Mouse (Mus musculus): Measurements from ENCODE around the gene Gatad2a. TPM values are rescaled to one million over a fixed set of nuclear protein-coding genes. Genes with fewer than 3 reads are reported as not detected.

The Gatad2a gene
- polyA plus RNA-seq, 1 experiment from 2014 or later = 57.3 TPM

DNA sequence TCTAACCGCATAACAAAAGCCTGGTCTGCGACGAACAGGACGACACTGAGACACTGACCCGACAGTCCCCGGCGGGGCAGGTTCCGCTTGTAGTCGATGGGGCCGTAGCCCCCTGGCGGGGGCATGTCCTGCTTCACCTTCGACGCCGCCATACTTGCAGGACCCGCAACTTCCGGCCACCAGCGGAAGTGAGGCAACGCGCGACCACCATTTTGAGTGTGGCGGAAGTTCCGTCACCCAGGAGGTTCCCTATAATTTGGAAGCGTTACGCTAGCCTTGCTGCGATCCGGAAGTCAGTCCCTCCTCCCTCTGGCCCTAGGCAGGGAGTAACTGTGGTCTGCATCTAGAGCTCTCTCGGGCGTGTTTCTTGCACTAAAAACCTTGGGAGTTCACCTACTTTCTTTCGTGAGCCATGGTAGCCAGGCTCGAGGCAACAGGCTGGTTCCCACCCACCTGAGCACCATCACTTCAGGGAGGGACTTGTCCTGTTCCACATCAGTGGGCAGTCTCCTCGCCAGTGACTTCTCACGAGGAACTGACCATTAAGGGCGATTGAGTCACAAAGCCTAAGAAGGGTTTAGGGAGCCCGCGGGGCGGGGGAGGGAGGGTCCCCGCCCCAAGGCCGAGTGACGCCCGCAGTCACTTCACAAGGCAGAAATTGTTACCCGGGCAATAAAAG lies 94.6 kb downstream of the Gatad2a start:
- peaks cover 48% of the 10 kb centered on the region for H3K4me1 ChIP-seq
- peak overlapping the region; percentile 96 for H3K27ac ChIP-seq (replicated peaks)
- WGBS = 2% methylated on average over 41 of the region's 41 CpGs
- H3K36me3 ChIP-seq (replicated peaks) = peaks cover 32% of the 10 kb centered on the region
- H3K9me3 ChIP-seq = no peaks in the 10 kb centered on the region
- H3K27me3 ChIP-seq (replicated peaks; ENCODE audit: low read depth, poor library complexity, severe bottlenecking) = no peaks in the 10 kb centered on the region
- peak overlapping the region; percentile 72 for H3K4me3 ChIP-seq
- DNase-seq (ENCODE audit: low spot score) = peak; percentile 98

DNA sequence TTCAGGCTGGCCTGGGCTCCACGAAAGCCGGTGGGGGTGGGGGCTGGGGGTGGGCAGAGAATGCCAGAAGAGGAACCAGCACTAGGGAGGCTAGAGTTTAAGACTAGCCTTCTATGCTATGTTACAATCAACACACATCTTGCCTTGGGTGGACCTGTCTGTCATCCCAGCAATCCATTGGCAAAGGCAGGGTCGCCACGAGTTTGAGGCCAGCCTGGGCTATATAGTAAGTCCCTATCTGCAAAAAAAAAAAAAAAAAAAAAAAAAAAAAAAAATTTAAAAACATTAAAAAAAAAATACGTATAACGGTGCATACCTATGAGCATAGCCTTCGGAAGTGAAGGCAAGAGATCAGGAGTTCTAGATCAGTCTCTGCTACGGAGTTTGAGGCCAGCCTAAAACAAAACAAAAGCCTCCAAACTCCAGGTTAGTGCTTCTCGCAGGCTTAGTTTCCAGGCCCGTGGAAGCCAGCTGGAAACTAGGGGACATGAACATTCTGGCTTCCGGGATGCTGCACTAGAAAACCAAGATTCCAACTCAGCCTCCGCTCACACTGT lies 95.2 kb downstream of the Gatad2a start:
- Histone ChIP-seq H3K27ac (replicated peaks) (peak overlapping the region; percentile 96), H3K36me3 (replicated peaks) (peaks cover 38% of the 10 kb centered on the region), H3K27me3 (replicated peaks; ENCODE audit: low read depth, poor library complexity, severe bottlenecking) (no peaks in the 10 kb centered on the region), H3K4me3 (peak overlapping the region; percentile 72), H3K9me3 (no peaks in the 10 kb centered on the region), H3K4me1 (peaks cover 48% of the 10 kb centered on the region)
- WGBS = 22% methylated on average over 12 of the region's 12 CpGs
- DNase-seq (ENCODE audit: low spot score) = peak; percentile 10

- WGBS = 90% methylated on average over 2 of the region's 2 CpGs
- no peaks in the 10 kb centered on the region for H3K27me3 ChIP-seq (replicated peaks; ENCODE audit: low read depth, poor library complexity, severe bottlenecking)
- H3K4me3 ChIP-seq = peak overlapping the region; percentile 72; the same call in 1 of the 2 replicates
- H3K4me1 ChIP-seq = peaks cover 56% of the 10 kb centered on the region
- peaks cover 49% of the 10 kb centered on the region for H3K36me3 ChIP-seq (replicated peaks)
- no peaks in the 10 kb centered on the region for H3K9me3 ChIP-seq
- no peak overlapping the region for H3K27ac ChIP-seq (replicated peaks)
- DNase-seq (ENCODE audit: low spot score) = no peak
These were observed 96.3 kb downstream of the Gatad2a start for GRCm38 (mm10) chr8:69899876-69900275.

DNA sequence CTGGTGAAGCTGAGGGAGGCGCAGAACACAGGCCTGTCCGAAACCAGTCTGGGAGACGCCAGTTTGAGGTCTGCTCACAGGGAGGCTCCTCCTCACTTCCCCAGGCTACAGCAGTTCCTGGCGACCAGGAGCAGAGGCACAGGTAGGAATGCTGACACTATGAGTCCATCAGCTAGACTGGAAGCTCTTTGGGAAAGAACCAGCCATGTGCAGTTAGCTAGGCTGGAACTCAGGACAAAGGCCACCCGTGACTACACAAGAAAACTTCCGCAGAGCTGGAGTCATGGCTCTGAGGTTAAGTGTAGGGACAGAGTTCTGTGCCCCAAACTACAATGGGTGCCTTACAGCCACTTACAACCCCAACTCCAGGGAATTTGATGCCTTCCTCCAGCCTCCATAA lies 98.3 kb downstream of the Gatad2a start:
- no peak overlapping the region for H3K27ac ChIP-seq (replicated peaks)
- no peak for DNase-seq (ENCODE audit: low spot score)
- peaks cover 57% of the 10 kb centered on the region for H3K4me1 ChIP-seq
- no peak overlapping the region for H3K4me3 ChIP-seq
- H3K36me3 ChIP-seq (replicated peaks) = peaks cover 69% of the 10 kb centered on the region
- 0 out of 2 replicates have a peak, but pooled peaks cover under 1% of the 10 kb centered on the region for H3K27me3 ChIP-seq (replicated peaks; ENCODE audit: low read depth, poor library complexity, severe bottlenecking)
- 87% methylated on average over 6 of the region's 6 CpGs for WGBS
- H3K9me3 ChIP-seq = no peaks in the 10 kb centered on the region

- 72% methylated on average over 4 of the region's 4 CpGs for WGBS
- Histone ChIP-seq H3K36me3 (replicated peaks) (peaks cover 80% of the 10 kb centered on the region), H3K9me3 (no peaks in the 10 kb centered on the region), H3K27me3 (replicated peaks; ENCODE audit: low read depth, poor library complexity, severe bottlenecking) (peaks cover 20% of the 10 kb centered on the region), H3K4me1 (peaks cover 50% of the 10 kb centered on the region), H3K4me3 (no peak overlapping the region), H3K27ac (replicated peaks) (no peak overlapping the region)
- no peak for DNase-seq (ENCODE audit: low spot score)
These were observed 100.3 kb downstream of the Gatad2a start for GRCm38 (mm10) chr8:69895772-69896451.

DNA sequence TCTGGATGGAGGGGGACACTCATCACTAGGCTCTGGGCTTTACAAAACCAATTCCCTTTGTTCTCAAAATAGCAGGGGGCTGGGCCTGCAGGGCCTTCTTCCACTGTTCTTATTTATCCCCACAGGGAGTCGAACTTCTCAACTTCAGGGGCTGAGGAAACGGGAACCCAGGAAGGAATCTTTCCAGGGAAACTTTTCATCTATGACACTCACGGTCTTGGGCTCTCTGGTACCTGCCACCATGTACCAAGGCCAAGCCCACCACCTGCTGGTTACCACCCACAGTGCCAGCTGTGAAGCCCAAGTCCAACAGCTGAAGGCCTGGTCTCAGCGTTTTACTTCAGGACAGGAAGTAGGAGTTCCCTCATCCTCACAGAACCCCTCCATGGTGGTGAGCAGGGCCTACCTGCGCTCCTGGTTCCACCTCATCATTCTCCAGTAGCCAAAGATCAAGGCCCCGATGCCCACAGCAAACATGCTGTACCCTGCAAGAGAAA lies 101.3 kb downstream of the Gatad2a start:
- DNase-seq (ENCODE audit: low spot score) = no peak
- H3K4me3 ChIP-seq = no peak overlapping the region
- WGBS = 54% methylated on average over 6 of the region's 6 CpGs
- peaks cover 79% of the 10 kb centered on the region for H3K36me3 ChIP-seq (replicated peaks)
- H3K4me1 ChIP-seq = peaks cover 44% of the 10 kb centered on the region
- H3K9me3 ChIP-seq = no peaks in the 10 kb centered on the region
- H3K27me3 ChIP-seq (replicated peaks; ENCODE audit: low read depth, poor library complexity, severe bottlenecking) = peaks cover 30% of the 10 kb centered on the region
- no peak overlapping the region for H3K27ac ChIP-seq (replicated peaks)

GRCm38 (mm10) chr8:69893863-69894262 lies 102.3 kb downstream of the Gatad2a start:
- H3K9me3 ChIP-seq = no peaks in the 10 kb centered on the region
- peak; percentile 72 for DNase-seq (ENCODE audit: low spot score)
- H3K27ac ChIP-seq (replicated peaks) = no peak overlapping the region
- no peak overlapping the region for H3K4me3 ChIP-seq
- WGBS = 33% methylated on average over 17 of the region's 17 CpGs
- H3K27me3 ChIP-seq (replicated peaks; ENCODE audit: low read depth, poor library complexity, severe bottlenecking) = peaks cover 40% of the 10 kb centered on the region
- H3K36me3 ChIP-seq (replicated peaks) = peaks cover 70% of the 10 kb centered on the region
- peaks cover 51% of the 10 kb centered on the region for H3K4me1 ChIP-seq

DNA sequence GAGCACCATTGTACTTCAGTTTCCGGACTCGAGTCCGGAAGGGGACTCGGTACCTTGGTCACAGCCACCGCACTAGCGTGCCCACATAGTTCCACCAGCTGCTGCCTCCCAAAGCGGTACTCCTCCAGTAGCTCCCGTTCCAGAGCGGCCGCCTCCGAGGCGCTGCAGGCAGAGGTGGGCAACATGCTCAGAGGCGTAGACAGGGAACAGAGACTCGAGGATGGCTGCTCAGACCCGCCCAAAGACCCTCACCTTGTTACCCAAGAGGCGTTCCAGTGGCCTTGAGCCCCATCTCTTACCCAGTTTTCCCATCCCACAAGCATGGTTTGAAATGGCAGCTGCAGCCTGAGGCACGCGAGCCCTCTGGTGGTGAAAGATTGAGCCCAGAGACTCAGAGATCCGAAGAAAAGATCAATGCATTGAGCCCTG lies 105.4 kb downstream of the Gatad2a start:
- Histone ChIP-seq H3K4me3 (no peak overlapping the region), H3K36me3 (replicated peaks) (peaks cover 41% of the 10 kb centered on the region), H3K27ac (replicated peaks) (no peak overlapping the region), H3K4me1 (peaks cover 73% of the 10 kb centered on the region), H3K27me3 (replicated peaks; ENCODE audit: low read depth, poor library complexity, severe bottlenecking) (peaks cover 70% of the 10 kb centered on the region), H3K9me3 (no peaks in the 10 kb centered on the region)
- WGBS = 38% methylated on average over 19 of the region's 19 CpGs
- peak; percentile 62 for DNase-seq (ENCODE audit: low spot score)

DNA sequence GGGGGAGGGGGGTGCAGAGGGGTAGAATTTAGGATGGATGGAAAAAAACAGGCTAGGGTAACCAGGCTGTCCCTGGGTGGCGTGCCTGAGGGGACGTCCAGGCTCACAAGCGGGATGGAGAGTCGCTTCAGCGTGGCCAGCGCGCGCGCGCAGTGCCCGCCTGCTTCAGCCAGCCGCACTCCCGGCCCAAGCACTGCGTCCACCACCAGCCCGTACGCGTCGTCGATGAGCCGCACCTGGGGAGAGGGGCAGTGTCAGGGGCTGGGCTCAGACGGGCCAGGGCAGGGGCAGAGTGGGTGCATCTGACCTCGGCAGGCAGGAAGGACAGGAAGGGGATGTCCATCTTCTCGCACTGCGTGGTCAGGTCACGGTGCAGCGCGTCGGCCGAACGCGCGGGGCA lies 107.3 kb downstream of the Gatad2a start:
- no peak overlapping the region for H3K27ac ChIP-seq (replicated peaks)
- no peaks in the 10 kb centered on the region for H3K9me3 ChIP-seq
- peaks cover 90% of the 10 kb centered on the region for H3K27me3 ChIP-seq (replicated peaks; ENCODE audit: low read depth, poor library complexity, severe bottlenecking)
- DNase-seq (ENCODE audit: low spot score) = peak; percentile 57
- H3K36me3 ChIP-seq (replicated peaks) = peaks cover 21% of the 10 kb centered on the region
- peak overlapping the region; percentile 40 for H3K4me3 ChIP-seq
- WGBS = 3% methylated on average over 32 of the region's 32 CpGs
- H3K4me1 ChIP-seq = peaks cover 64% of the 10 kb centered on the region

- Histone ChIP-seq H3K4me1 (peaks cover 58% of the 10 kb centered on the region), H3K36me3 (replicated peaks) (peaks cover 16% of the 10 kb centered on the region), H3K9me3 (no peaks in the 10 kb centered on the region), H3K4me3 (peak overlapping the region; percentile 40), H3K27me3 (replicated peaks; ENCODE audit: low read depth, poor library complexity, severe bottlenecking) (peaks cover 95% of the 10 kb centered on the region), H3K27ac (replicated peaks) (no peak overlapping the region)
- WGBS = 8% methylated on average over 24 of the region's 24 CpGs
- peak; percentile 40 for DNase-seq (ENCODE audit: low spot score)
These were observed 107.8 kb downstream of the Gatad2a start for GRCm38 (mm10) chr8:69888244-69888866.

DNA sequence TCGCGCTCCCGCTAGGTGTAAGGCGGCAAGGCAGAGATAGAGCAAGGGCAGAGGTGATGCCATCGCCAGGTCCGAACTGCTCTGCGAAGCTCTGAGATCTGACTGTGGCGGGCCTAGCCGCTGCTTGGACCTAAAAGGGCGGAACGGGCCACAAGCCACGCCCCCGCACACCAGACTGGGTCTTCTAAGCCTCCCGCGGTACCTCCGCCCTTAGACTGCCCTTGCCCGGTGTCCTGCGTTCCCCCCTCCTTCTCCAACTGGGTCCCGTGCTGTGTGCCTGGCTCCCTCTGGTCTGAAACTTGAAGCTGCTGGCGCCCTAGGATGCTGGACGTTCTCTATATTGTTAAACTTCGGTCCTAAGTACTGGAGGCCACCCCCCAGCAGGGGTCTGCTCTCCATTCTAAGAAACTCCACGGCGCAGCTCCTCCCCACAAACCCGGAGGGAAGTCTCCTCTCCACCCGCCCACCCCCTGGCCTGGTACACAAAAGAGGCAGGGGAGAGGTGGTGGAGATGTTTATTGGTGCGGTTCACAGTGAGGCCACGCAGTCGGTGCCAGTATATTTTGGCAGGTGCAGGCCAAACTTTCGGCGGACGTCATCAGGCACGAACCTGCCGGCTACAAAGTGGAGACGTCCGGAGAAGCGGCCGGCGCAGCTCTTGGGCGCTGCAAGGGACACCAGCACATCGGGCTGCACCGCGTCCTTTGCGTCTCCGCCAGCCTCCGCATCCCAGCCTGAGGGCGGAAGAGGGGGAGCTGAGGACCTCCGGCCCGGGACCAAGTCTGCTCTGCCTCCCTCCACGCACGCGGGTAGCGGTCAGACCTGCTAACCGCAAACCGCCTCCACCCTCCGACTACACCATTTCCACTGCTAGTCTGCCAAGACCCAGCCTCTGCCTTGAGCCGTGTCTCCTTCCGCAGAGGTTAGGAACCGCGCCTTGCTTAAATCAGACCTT lies 108.6 kb downstream of the Gatad2a start, which contains the start of gene Cilp2:
TSS of gene Cilp2 (minus strand) at position 399 of the 955 bp plus-strand sequence.
- peak within 1 kb of the TSS; percentile 40 for H3K4me3 ChIP-seq
- WGBS = 1% methylated on average over 60 of the region's 60 CpGs
- peak; percentile 56 for DNase-seq (ENCODE audit: low spot score)
- peaks cover 100% of the 10 kb centered on the region for H3K27me3 ChIP-seq (replicated peaks; ENCODE audit: low read depth, poor library complexity, severe bottlenecking)
- H3K4me1 ChIP-seq = peaks cover 54% of the 10 kb centered on the region
- H3K9me3 ChIP-seq = no peaks in the 10 kb centered on the region
- peaks cover 8% of the 10 kb centered on the region for H3K36me3 ChIP-seq (replicated peaks)
- no peak within 1 kb of the TSS for H3K27ac ChIP-seq (replicated peaks)
